Mouse (Mus musculus): ENCODE data around the gene Camta1.

Camta1 gene

GRCm38 (mm10) chr4:151127636-151128548, 733.8 kb downstream of the Camta1 start:
- DNase-seq (ENCODE audit: low spot score in 2 of 2), result no peak

DNA sequence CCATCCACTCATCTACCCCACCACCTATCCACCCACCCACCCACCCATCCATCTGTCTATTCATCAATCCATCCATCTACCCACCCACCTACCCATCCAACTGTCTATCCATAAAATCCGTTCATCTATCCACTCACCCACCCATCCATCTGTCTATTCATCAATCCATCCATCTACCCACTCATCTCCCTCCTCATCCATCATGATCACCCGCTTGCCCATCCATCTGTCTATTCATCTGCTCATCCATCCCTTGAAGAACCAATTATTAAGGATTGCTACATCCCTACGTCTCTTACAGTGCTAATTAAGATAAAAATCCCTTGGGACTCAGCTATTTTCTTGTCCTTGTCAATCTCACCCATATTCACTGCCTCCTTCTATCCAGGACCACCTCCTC, 742.8 kb downstream of the Camta1 start:
- DNase-seq (ENCODE audit: low spot score in 2 of 2), result no peak

GRCm38 (mm10) chr4:151114574-151114973, 747.1 kb downstream of the Camta1 start:
- no peak for DNase-seq (ENCODE audit: low spot score in 2 of 2)

- DNase-seq (ENCODE audit: low spot score in 2 of 2), result no peak
Observed at GRCm38 (mm10) chr4:151111226-151111625, 750.5 kb downstream of the Camta1 start.

- DNase-seq (ENCODE audit: low spot score in 2 of 2), result no peak
Observed at GRCm38 (mm10) chr4:151108834-151109241, 752.8 kb downstream of the Camta1 start.

DNA sequence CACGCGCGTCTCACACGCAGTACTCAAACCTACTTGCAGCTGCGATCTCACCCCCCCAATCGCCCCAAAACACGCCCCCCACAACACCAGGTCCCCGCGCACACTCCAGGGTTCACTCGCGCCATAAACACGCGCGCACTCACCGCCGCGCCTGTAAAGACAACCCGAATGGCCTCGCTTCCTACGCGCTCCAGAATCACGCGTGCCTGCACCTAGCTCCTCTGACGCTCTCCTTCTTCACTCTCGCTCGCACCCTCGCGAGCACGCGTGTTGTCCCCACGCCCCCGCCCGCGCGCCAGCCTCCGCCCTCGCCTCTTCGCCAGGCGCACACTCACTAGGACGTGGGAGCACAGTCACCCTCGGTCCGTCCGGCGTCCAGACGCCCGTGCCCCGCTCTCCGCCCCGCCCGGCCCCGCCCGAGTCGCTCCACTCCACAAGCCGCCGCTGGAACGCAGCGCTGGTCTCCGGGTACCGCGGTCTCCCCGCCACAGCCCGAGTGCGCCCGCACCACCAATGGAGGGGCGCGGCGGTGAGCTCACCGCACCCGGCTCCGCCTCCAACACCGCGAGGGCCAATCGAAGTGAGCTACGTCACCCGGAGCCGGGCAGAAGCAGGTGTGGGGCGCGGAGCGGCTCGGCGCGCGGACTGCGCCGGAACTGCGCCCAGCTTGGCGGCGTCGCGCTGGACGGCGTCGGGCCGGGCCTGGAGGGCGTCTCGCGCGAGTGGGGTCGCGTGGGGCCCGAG, 753.5 kb downstream of the Camta1 start:
- peak; percentile 80 to 81 for DNase-seq (ENCODE audit: low spot score in 2 of 2)

GRCm38 (mm10) chr4:151107131-151108001, 754.3 kb downstream of the Camta1 start:
- peak; percentile 43 to 48 for DNase-seq (ENCODE audit: low spot score in 2 of 2)

DNA sequence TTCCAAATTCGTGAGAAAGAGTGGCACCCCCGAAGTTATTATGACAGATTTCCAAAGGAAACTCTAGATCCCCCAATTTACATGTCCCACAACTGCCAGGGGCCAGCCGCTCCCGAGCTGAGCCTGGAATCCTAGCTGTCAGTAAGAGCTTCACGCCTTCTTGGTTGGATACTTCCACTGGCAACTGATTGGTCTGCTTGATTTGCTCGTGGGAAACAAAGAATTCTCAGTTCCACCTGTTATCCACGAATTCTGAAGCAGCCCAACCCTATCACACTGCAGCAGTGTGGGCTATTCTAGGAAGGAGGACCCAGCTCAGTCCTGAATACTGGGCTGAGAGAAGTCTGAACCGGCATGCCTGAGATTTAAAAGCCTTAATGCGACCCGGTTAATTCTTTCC, 755.2 kb downstream of the Camta1 start:
- DNase-seq (ENCODE audit: low spot score in 2 of 2), result no peak

DNA sequence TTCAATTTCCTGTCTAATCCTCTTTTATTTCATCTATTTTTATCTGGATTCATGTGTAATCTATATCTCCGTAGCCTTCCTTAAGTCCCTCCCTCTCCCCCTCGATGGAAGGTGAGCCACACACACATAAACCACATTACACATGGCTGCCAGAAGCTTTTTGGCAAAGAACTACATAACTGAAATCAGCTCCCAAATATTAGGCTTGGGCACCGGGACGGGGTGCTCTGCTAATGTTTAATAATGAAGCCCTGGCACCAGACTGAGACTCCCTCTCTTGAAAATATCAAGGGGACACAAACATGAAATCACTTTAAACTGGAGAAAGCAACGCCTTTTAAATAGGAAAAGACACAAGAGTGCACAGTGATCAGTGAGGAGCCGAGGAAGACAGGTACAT, 755.8 kb downstream of the Camta1 start:
- DNase-seq (ENCODE audit: low spot score in 2 of 2), result no peak

- no peak for DNase-seq (ENCODE audit: low spot score in 2 of 2)
Observed at GRCm38 (mm10) chr4:151104147-151104546, 757.5 kb downstream of the Camta1 start.

- no peak for DNase-seq (ENCODE audit: low spot score in 2 of 2)
Observed at GRCm38 (mm10) chr4:151103646-151104045, 758.0 kb downstream of the Camta1 start.

- no peak for DNase-seq (ENCODE audit: low spot score in 2 of 2)
Observed at GRCm38 (mm10) chr4:151097104-151097438, 764.6 kb downstream of the Camta1 start.

- DNase-seq (ENCODE audit: low spot score in 2 of 2), result no peak
Observed at GRCm38 (mm10) chr4:151096334-151097103, 765.2 kb downstream of the Camta1 start.

DNA sequence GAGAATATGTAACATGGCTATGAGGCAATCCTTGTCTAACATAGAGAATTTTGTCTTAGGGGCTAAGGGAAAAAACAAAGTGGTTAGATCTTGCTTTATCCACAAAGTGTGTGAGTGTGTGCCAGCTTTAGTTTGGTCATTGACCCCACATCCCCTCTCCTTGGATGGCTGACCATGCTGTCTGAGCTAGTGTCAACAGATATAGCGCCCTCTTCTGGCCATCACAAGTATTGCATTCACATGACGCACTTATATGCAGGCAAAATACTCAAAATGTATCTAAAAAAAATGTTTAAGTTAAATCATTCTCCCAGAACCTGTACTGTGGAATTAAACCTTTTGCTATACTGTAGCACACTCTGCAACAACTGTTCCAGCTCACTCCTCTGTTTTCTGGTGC, 766.5 kb downstream of the Camta1 start:
- no peak for DNase-seq (ENCODE audit: low spot score in 2 of 2)

GRCm38 (mm10) chr4:151089270-151089669, 772.4 kb downstream of the Camta1 start, which contains the start of gene Gm13090:
TSS of gene Gm13090 (plus strand) at chr4:151089570.
- no peak for DNase-seq (ENCODE audit: low spot score in 2 of 2)

- no peak for DNase-seq (ENCODE audit: low spot score in 2 of 2)
Observed at GRCm38 (mm10) chr4:151088819-151089218, 772.9 kb downstream of the Camta1 start.

GRCm38 (mm10) chr4:151087358-151087757, 774.3 kb downstream of the Camta1 start:
- DNase-seq (ENCODE audit: low spot score in 2 of 2), result no peak

DNA sequence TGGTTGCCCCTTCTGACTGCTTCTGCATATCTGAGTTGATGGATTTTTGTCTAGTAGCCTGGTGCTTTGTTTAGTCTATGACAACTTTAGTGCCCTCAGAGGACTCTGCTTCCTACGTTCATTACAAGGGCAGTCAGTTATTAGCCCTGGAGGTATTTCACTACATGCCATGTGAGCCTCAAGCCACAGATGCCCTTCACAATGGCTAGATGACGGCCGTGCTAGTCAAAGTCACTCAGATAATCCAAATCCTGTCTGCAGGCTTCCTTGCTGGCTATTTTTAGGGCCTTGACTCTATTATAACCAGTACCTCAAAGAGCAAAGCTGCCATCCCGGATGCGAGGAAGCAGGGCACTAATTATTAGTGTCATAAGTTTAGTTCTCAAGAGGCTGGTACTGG, 778.6 kb downstream of the Camta1 start:
- DNase-seq (ENCODE audit: low spot score in 2 of 2), result no peak

- DNase-seq (ENCODE audit: low spot score in 2 of 2), result no peak
Observed at GRCm38 (mm10) chr4:151081977-151082376, 779.7 kb downstream of the Camta1 start.

- no peak for DNase-seq (ENCODE audit: low spot score in 2 of 2)
Observed at GRCm38 (mm10) chr4:151081355-151081754, 780.3 kb downstream of the Camta1 start.

- DNase-seq (ENCODE audit: low spot score in 2 of 2), result no peak
Observed at GRCm38 (mm10) chr4:151074817-151075216, 786.9 kb downstream of the Camta1 start.

Measured in frontal cortex, postnatal 14 days (tissue).